Mouse (Mus musculus) limb, embryonic 15.5 days (tissue): ENCODE measurements at regions not wholly inside any gene's neighbourhood (a gene's known extent, or its start where the extent isn't known, plus 50 kb on each side); places are given as distances from the start of the nearest gene placed in this dataset.
A peak's percentile ranks its signal among the peaks of the same experiment; 100 is the strongest.

Experiments used
- ATAC-seq: fragments of 200-750 bp; cut with Nextera tagmentation; 2 replicates; pipeline ENCODE4 v1.8.0; 2017; ENCODE audit warnings: low read depth, moderate TSS enrichment; ENCODE audit not compliant: insufficient number of reproducible peaks, low FRiP score, low TSS enrichment
- H3K27ac ChIP-seq: fragments of 300-500 bp; sonication (generic); 2 replicates; pipeline ENCODE4 v1.5.1; 2015; ENCODE audit warnings: moderate library complexity, mild to moderate bottlenecking, inconsistent platforms
- H3K27me3 ChIP-seq: fragments of 300-500 bp; sonication (generic); 2 replicates; pipeline ENCODE4 v1.6.1; 2015; ENCODE audit warnings: inconsistent platforms
- H3K36me3 ChIP-seq: fragments of 300-500 bp; sonication (generic); 2 replicates; pipeline ENCODE4 v1.6.1; 2015; ENCODE audit warnings: inconsistent platforms
- H3K4me1 ChIP-seq: fragments of 300-500 bp; sonication (generic); 2 replicates; pipeline ENCODE4 v1.6.1; 2015; ENCODE audit warnings: inconsistent platforms
- H3K4me2 ChIP-seq: fragments of 300-500 bp; sonication (generic); 2 replicates; pipeline ENCODE4 v1.6.1; 2015; ENCODE audit warnings: mild to moderate bottlenecking, inconsistent platforms
- H3K4me3 ChIP-seq: fragments of 300-500 bp; sonication (generic); 2 replicates; pipeline ENCODE4 v1.5.1; 2015; ENCODE audit warnings: mild to moderate bottlenecking, inconsistent platforms
- H3K9ac ChIP-seq: fragments of 300-500 bp; sonication (generic); 2 replicates; pipeline ENCODE4 v1.6.1; 2015; ENCODE audit warnings: inconsistent platforms
- H3K9me3 ChIP-seq: fragments of 300-500 bp; sonication (generic); 2 replicates; pipeline ENCODE4 v1.6.1; 2016; ENCODE audit warnings: inconsistent platforms
- WGBS: fragments of 180-500 bp; shearing (Covaris S2); methylation state at CpG from one replicate; pipeline ENCODE4 v1.1.7; 2015; 5-methylcytosine and 5-hydroxymethylcytosine counted together

DNA sequence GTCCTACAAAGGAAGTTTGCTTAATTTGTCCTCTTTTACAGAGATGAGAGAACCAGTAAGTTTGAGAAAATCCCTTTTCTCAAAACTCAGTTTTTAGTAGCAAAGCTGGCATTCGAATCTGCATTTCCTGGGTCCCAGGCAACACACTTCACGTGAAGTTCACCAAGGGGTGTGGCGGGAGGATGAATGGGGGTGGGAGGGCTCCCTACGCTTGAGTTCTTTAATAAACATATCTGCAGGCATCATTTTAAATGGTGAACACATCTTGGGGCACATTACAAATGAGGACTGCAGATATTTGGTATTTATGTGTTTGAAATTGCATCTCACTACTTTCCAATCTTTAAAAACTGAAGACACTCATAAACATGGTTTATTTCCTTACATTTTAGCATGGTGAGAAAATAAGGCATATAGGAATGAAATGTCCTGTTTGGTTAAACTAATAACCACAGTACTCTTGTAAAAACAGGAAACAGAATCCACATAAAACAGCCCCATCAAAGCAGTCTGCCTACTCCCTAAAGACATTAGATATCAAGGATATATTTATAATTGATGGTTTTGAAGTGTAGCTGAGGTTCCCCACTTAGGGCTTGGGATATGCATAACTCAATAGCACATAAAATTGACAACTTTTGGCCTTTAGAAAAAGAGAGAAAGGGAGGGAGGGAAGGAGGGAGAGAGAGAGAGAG lies 106.3 kb upstream of the Gm10295 start:
- H3K4me1 ChIP-seq, result no peaks in the 10 kb centered on the region
- H3K4me3 ChIP-seq, result no peak overlapping the region
- no peak for ATAC-seq
- no peaks in the 10 kb centered on the region for H3K36me3 ChIP-seq
- H3K27me3 ChIP-seq, result no peaks in the 10 kb centered on the region
- H3K9ac ChIP-seq, result no peak overlapping the region
- H3K27ac ChIP-seq, result no peak overlapping the region
- 58% methylated on average over 4 of the region's 4 CpGs for WGBS
- no peaks in the 10 kb centered on the region for H3K9me3 ChIP-seq
- H3K4me2 ChIP-seq, result no peak overlapping the region

GRCm38 (mm10) chr7:71456421-71456820 lies 105.1 kb upstream of the Gm10295 start:
- H3K4me2 ChIP-seq, result peak overlapping the region; percentile 8; the same call in 1 of the 2 replicates

GRCm38 (mm10) chr7:71440330-71441240 lies 89.3 kb upstream of the Gm10295 start:
- Histone ChIP-seq H3K4me1 (no peaks in the 10 kb centered on the region), H3K27me3 (no peaks in the 10 kb centered on the region), H3K9ac (no peak overlapping the region), H3K4me3 (no peak overlapping the region), H3K9me3 (no peaks in the 10 kb centered on the region), H3K36me3 (no peaks in the 10 kb centered on the region), H3K27ac (no peak overlapping the region), H3K4me2 (no peak overlapping the region)
- ATAC-seq, result no peak
- WGBS, result 64% methylated on average over 11 of the region's 11 CpGs

More at GRCm38 (mm10) chr7:71456421-71456820, 105.1 kb upstream of the Gm10295 start:
- Histone ChIP-seq H3K4me3 (no peak overlapping the region), H3K27ac (no peak overlapping the region), H3K36me3 (no peaks in the 10 kb centered on the region), H3K9ac (no peak overlapping the region), H3K27me3 (no peaks in the 10 kb centered on the region), H3K9me3 (no peaks in the 10 kb centered on the region), H3K4me1 (no peaks in the 10 kb centered on the region)
- WGBS, result 67% methylated on average over 13 of the region's 13 CpGs
- no peak for ATAC-seq

- no peaks in the 10 kb centered on the region for H3K36me3 ChIP-seq
- no peaks in the 10 kb centered on the region for H3K4me1 ChIP-seq
- 29% methylated on average over 2 of the region's 2 CpGs for WGBS
- H3K4me2 ChIP-seq, result no peak overlapping the region
- no peaks in the 10 kb centered on the region for H3K9me3 ChIP-seq
- H3K27me3 ChIP-seq, result no peaks in the 10 kb centered on the region
- H3K4me3 ChIP-seq, result no peak overlapping the region
- no peak overlapping the region for H3K9ac ChIP-seq
- H3K27ac ChIP-seq, result no peak overlapping the region
- no peak for ATAC-seq
Observed at GRCm38 (mm10) chr7:71425982-71426381, 74.7 kb upstream of the Gm10295 start.

- H3K4me1 ChIP-seq, result no peaks in the 10 kb centered on the region
- no peak overlapping the region for H3K9ac ChIP-seq
- H3K36me3 ChIP-seq, result no peaks in the 10 kb centered on the region
- H3K27ac ChIP-seq, result no peak overlapping the region
- H3K27me3 ChIP-seq, result no peaks in the 10 kb centered on the region
- WGBS, result 68% methylated on average over 5 of the region's 5 CpGs
- no peak for ATAC-seq
- H3K9me3 ChIP-seq, result no peaks in the 10 kb centered on the region
- no peak overlapping the region for H3K4me2 ChIP-seq
- no peak overlapping the region for H3K4me3 ChIP-seq
Observed at GRCm38 (mm10) chr7:71419261-71419660, 68.0 kb upstream of the Gm10295 start.

DNA sequence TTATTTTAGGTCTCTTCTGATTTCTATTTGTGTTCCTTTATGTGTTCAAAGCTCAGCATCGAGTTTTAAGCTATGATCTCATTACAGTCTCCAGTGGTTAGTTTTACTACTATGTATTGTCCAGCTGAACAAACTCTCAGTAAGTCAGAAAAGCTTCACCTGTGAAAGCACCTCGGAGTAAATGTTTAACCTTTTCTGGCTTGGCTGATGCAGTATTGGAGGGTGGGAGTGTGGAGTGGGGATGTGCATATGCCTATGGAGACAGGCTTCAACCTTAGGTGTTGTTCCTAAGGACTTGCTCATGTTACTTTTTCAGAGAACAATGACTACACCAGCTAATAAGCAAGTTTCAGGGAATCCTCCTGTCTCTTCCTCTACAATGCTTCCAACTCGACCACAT lies 67.6 kb upstream of the Gm10295 start:
- no peak overlapping the region for H3K4me3 ChIP-seq
- H3K4me2 ChIP-seq, result no peak overlapping the region
- no peaks in the 10 kb centered on the region for H3K4me1 ChIP-seq
- no peak overlapping the region for H3K9ac ChIP-seq
- H3K9me3 ChIP-seq, result no peaks in the 10 kb centered on the region
- WGBS, result 56% methylated on average over 3 of the region's 3 CpGs
- no peaks in the 10 kb centered on the region for H3K36me3 ChIP-seq
- no peak for ATAC-seq
- H3K27ac ChIP-seq, result no peak overlapping the region
- H3K27me3 ChIP-seq, result no peaks in the 10 kb centered on the region

- H3K4me2 ChIP-seq, result no peak overlapping the region
- no peak overlapping the region for H3K4me3 ChIP-seq
- H3K4me1 ChIP-seq, result peaks cover 7% of the 10 kb centered on the region; the same call in 1 of the 2 replicates
- H3K9ac ChIP-seq, result no peak overlapping the region
- ATAC-seq, result no peak
- no peak overlapping the region for H3K27ac ChIP-seq
- H3K9me3 ChIP-seq, result no peaks in the 10 kb centered on the region
- peaks cover 7% of the 10 kb centered on the region; the same call in 1 of the 2 replicates for H3K27me3 ChIP-seq
- WGBS, result 78% methylated on average over 2 of the region's 2 CpGs
- H3K36me3 ChIP-seq, result no peaks in the 10 kb centered on the region
Observed at GRCm38 (mm10) chr7:71414756-71415155, 63.5 kb upstream of the Gm10295 start.

DNA sequence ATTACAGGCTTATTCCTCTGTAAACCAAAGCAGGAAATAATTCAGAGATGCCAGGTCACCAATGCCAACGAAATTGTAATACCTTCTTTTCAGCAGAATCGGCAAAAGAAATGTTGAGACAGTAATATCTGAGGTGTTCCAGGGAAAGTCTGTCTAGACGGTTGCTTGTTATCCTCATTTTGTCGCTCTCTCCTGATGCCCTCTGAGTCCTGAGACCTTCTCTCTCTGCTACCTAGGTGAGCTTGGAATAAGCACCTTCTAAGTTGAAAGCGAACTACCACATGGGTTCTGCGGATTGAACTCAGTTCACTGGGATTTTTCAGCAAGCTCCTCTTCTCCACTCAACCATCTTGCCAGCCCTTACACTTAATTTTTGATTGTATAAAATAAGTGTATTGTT lies 61.8 kb upstream of the Gm10295 start:
- Histone ChIP-seq H3K27me3 (peaks cover 8% of the 10 kb centered on the region; the same call in 1 of the 2 replicates), H3K36me3 (no peaks in the 10 kb centered on the region), H3K9me3 (no peaks in the 10 kb centered on the region), H3K4me3 (no peak overlapping the region), H3K27ac (no peak overlapping the region), H3K9ac (no peak overlapping the region), H3K4me2 (no peak overlapping the region), H3K4me1 (peaks cover 7% of the 10 kb centered on the region; the same call in 1 of the 2 replicates)
- 83% methylated on average over 6 of the region's 6 CpGs for WGBS
- ATAC-seq, result no peak

GRCm38 (mm10) chr7:71412079-71412478 lies 60.8 kb upstream of the Gm10295 start:
- no peaks in the 10 kb centered on the region for H3K36me3 ChIP-seq
- H3K4me1 ChIP-seq, result peaks cover 7% of the 10 kb centered on the region; the same call in 1 of the 2 replicates
- peaks cover 8% of the 10 kb centered on the region; the same call in 1 of the 2 replicates for H3K27me3 ChIP-seq
- under 1% methylated on average over 12 of the region's 12 CpGs for WGBS
- no peak overlapping the region for H3K9ac ChIP-seq
- ATAC-seq, result peak; percentile 40; the same call in 1 of the 2 replicates
- H3K4me2 ChIP-seq, result peak overlapping the region; percentile 66
- no peak overlapping the region for H3K27ac ChIP-seq
- H3K4me3 ChIP-seq, result peak overlapping the region; percentile 39
- H3K9me3 ChIP-seq, result no peaks in the 10 kb centered on the region

DNA sequence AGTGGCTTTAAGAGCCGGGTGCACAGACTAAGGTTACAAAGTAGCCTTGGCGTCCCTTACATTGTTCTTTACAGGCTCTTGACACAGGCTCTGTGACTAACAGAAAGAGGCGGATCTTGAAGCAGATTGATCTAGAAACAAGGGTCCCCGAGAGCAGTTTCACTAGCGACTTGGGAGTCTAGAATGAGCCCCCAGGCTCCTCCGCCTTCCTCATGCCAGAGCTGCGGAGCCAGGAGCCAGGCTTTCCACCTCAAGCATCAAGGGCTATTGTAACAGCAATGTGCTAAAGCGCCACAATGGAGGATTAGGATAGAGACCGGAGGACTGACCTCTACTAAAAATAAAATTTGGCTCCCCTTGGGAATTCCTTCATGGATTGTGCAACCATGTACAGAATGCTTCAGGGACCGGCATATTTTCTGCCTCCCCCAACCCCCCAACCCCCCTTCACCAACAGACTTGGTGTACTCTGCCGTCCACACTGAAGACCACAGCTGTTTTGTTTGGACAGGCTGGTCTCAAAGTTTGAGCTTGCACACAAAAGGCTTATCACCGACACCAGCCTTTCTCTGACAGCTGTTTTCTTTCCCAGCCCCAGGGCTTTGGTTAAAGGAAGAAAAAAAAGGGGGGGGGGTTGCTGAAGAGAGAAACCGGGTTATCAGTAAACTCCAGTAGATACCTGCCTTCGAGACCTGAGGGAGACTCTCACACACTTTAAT lies 60.2 kb upstream of the Gm10295 start:
- Histone ChIP-seq H3K9ac (no peak overlapping the region), H3K36me3 (no peaks in the 10 kb centered on the region)

GRCm38 (mm10) chr7:71409903-71410302 lies 58.6 kb upstream of the Gm10295 start:
- Histone ChIP-seq H3K27me3 (peaks cover 8% of the 10 kb centered on the region; the same call in 1 of the 2 replicates), H3K27ac (no peak overlapping the region), H3K4me1 (peaks cover 7% of the 10 kb centered on the region; the same call in 1 of the 2 replicates), H3K36me3 (no peaks in the 10 kb centered on the region), H3K4me3 (no peak overlapping the region), H3K9me3 (no peaks in the 10 kb centered on the region), H3K9ac (no peak overlapping the region), H3K4me2 (no peak overlapping the region)
- ATAC-seq, result no peak
- WGBS, result 81% methylated on average over 9 of the region's 9 CpGs

More for the DNA sequence above, 60.2 kb upstream of the Gm10295 start:
- Histone ChIP-seq H3K27me3 (peaks cover 8% of the 10 kb centered on the region; the same call in 1 of the 2 replicates), H3K9me3 (no peaks in the 10 kb centered on the region), H3K4me2 (peak overlapping the region; percentile 66), H3K4me3 (peak overlapping the region; percentile 39), H3K4me1 (peaks cover 7% of the 10 kb centered on the region; the same call in 1 of the 2 replicates), H3K27ac (no peak overlapping the region; the same call in 1 of the 2 replicates)
- WGBS, result 9% methylated on average over 14 of the region's 14 CpGs
- ATAC-seq, result peak; percentile 72; the same call in 1 of the 2 replicates
